Mouse (Mus musculus): ENCODE measurements at regions not wholly inside any gene's neighbourhood (a gene's known extent, or its start where the extent isn't known, plus 50 kb on each side); places are given as distances from the start of the nearest gene placed in this dataset.

GRCm38 (mm10) chr2:45230351-45231209, 113.4 kb upstream of the Zeb2 start:
- H3K4me3 ChIP-seq: no peak overlapping the region
- 0 out of 2 replicates have a peak, but pooled peaks cover 2% of the 10 kb centered on the region for H3K4me1 ChIP-seq
- H3K27ac ChIP-seq: no peak overlapping the region
- 76% methylated on average over 11 of the region's 11 CpGs for WGBS
- no peak overlapping the region for H3K9ac ChIP-seq
- no peak for ATAC-seq (ENCODE audit: borderline replicate concordance, extremely low read depth, low FRiP score, low TSS enrichment)
- H3K4me2 ChIP-seq: no peak overlapping the region
- no peaks in the 10 kb centered on the region for H3K27me3 ChIP-seq
- H3K36me3 ChIP-seq: no peaks in the 10 kb centered on the region
- H3K9me3 ChIP-seq: no peaks in the 10 kb centered on the region

GRCm38 (mm10) chr2:45229501-45229900, 112.3 kb upstream of the Zeb2 start:
- Histone ChIP-seq H3K9me3 (no peaks in the 10 kb centered on the region), H3K4me3 (no peak overlapping the region), H3K27me3 (no peaks in the 10 kb centered on the region), H3K27ac (no peak overlapping the region), H3K4me1 (0 out of 2 replicates have a peak, but pooled peaks cover 2% of the 10 kb centered on the region), H3K9ac (no peak overlapping the region), H3K36me3 (no peaks in the 10 kb centered on the region), H3K4me2 (no peak overlapping the region)
- 67% methylated on average over 6 of the region's 6 CpGs for WGBS
- ATAC-seq (ENCODE audit: borderline replicate concordance, extremely low read depth, low FRiP score, low TSS enrichment): no peak

- ATAC-seq (ENCODE audit: borderline replicate concordance, extremely low read depth, low FRiP score, low TSS enrichment): no peak
- 49% methylated on average over 14 of the region's 14 CpGs for WGBS
- H3K27ac ChIP-seq: no peak overlapping the region
Measured at GRCm38 (mm10) chr2:45227276-45227944, 110.2 kb upstream of the Zeb2 start.

GRCm38 (mm10) chr2:45226045-45226370, 108.8 kb upstream of the Zeb2 start:
- H3K4me2 ChIP-seq: no peak overlapping the region
- H3K27me3 ChIP-seq: no peaks in the 10 kb centered on the region
- H3K27ac ChIP-seq: no peak overlapping the region
- H3K4me3 ChIP-seq: no peak overlapping the region
- WGBS: 65% methylated on average over 4 of the region's 4 CpGs
- H3K9me3 ChIP-seq: no peaks in the 10 kb centered on the region
- 0 out of 2 replicates have a peak, but pooled peaks cover 2% of the 10 kb centered on the region for H3K4me1 ChIP-seq
- H3K36me3 ChIP-seq: no peaks in the 10 kb centered on the region
- H3K9ac ChIP-seq: no peak overlapping the region
- no peak for ATAC-seq (ENCODE audit: borderline replicate concordance, extremely low read depth, low FRiP score, low TSS enrichment)

More at GRCm38 (mm10) chr2:45227276-45227944, 110.2 kb upstream of the Zeb2 start:
- no peak overlapping the region for H3K9ac ChIP-seq
- no peaks in the 10 kb centered on the region for H3K36me3 ChIP-seq
- H3K9me3 ChIP-seq: no peaks in the 10 kb centered on the region
- no peak overlapping the region for H3K4me2 ChIP-seq
- no peak overlapping the region for H3K4me3 ChIP-seq
- H3K27me3 ChIP-seq: no peaks in the 10 kb centered on the region
- 0 out of 2 replicates have a peak, but pooled peaks cover 2% of the 10 kb centered on the region for H3K4me1 ChIP-seq

- WGBS: 61% methylated on average over 9 of the region's 9 CpGs
Measured at GRCm38 (mm10) chr2:45225364-45226044, 108.3 kb upstream of the Zeb2 start.

GRCm38 (mm10) chr2:45222213-45222612, 105.0 kb upstream of the Zeb2 start:
- WGBS: 77% methylated on average over 13 of the region's 13 CpGs
- no peak for ATAC-seq (ENCODE audit: borderline replicate concordance, extremely low read depth, low FRiP score, low TSS enrichment)
- H3K27ac ChIP-seq: no peak overlapping the region
- H3K27me3 ChIP-seq: no peaks in the 10 kb centered on the region
- H3K4me1 ChIP-seq: no peaks in the 10 kb centered on the region
- no peak overlapping the region for H3K9ac ChIP-seq
- H3K4me3 ChIP-seq: no peak overlapping the region
- no peak overlapping the region for H3K4me2 ChIP-seq
- no peaks in the 10 kb centered on the region for H3K9me3 ChIP-seq
- H3K36me3 ChIP-seq: no peaks in the 10 kb centered on the region

More at GRCm38 (mm10) chr2:45225364-45226044, 108.3 kb upstream of the Zeb2 start:
- Histone ChIP-seq H3K36me3 (no peaks in the 10 kb centered on the region), H3K9ac (no peak overlapping the region), H3K4me3 (no peak overlapping the region), H3K9me3 (no peaks in the 10 kb centered on the region), H3K4me2 (no peak overlapping the region), H3K27ac (no peak overlapping the region), H3K4me1 (0 out of 2 replicates have a peak, but pooled peaks cover 2% of the 10 kb centered on the region), H3K27me3 (no peaks in the 10 kb centered on the region)
- ATAC-seq (ENCODE audit: borderline replicate concordance, extremely low read depth, low FRiP score, low TSS enrichment): no peak

- ATAC-seq (ENCODE audit: borderline replicate concordance, extremely low read depth, low FRiP score, low TSS enrichment): no peak
- no peaks in the 10 kb centered on the region for H3K4me1 ChIP-seq
- H3K4me2 ChIP-seq: no peak overlapping the region
- no peak overlapping the region for H3K9ac ChIP-seq
- H3K27me3 ChIP-seq: no peaks in the 10 kb centered on the region
- H3K9me3 ChIP-seq: no peaks in the 10 kb centered on the region
- 53% methylated on average over 5 of the region's 5 CpGs for WGBS
- H3K36me3 ChIP-seq: no peaks in the 10 kb centered on the region
- H3K27ac ChIP-seq: no peak overlapping the region
- H3K4me3 ChIP-seq: no peak overlapping the region
Measured at GRCm38 (mm10) chr2:45219851-45220250, 102.7 kb upstream of the Zeb2 start.

GRCm38 (mm10) chr2:45212833-45213232, 95.6 kb upstream of the Zeb2 start:
- Histone ChIP-seq H3K9ac (no peak overlapping the region), H3K4me2 (no peak overlapping the region), H3K36me3 (no peaks in the 10 kb centered on the region), H3K9me3 (no peaks in the 10 kb centered on the region), H3K4me3 (no peak overlapping the region), H3K27me3 (no peaks in the 10 kb centered on the region), H3K4me1 (no peaks in the 10 kb centered on the region), H3K27ac (no peak overlapping the region)
- no peak for ATAC-seq (ENCODE audit: borderline replicate concordance, extremely low read depth, low FRiP score, low TSS enrichment)
- 68% methylated on average over 2 of the region's 2 CpGs for WGBS

GRCm38 (mm10) chr2:45208526-45208925, 91.3 kb upstream of the Zeb2 start:
- Histone ChIP-seq H3K4me2 (no peak overlapping the region), H3K4me1 (no peaks in the 10 kb centered on the region; the same call in 1 of the 2 replicates), H3K9me3 (no peaks in the 10 kb centered on the region), H3K27ac (no peak overlapping the region), H3K4me3 (no peak overlapping the region), H3K27me3 (no peaks in the 10 kb centered on the region), H3K36me3 (no peaks in the 10 kb centered on the region), H3K9ac (no peak overlapping the region)
- no peak for ATAC-seq (ENCODE audit: borderline replicate concordance, extremely low read depth, low FRiP score, low TSS enrichment)
- 89% methylated on average over 6 of the region's 6 CpGs for WGBS

- Histone ChIP-seq H3K4me1 (no peaks in the 10 kb centered on the region; the same call in 1 of the 2 replicates), H3K27me3 (no peaks in the 10 kb centered on the region), H3K27ac (no peak overlapping the region; the same call in 1 of the 2 replicates), H3K4me3 (no peak overlapping the region), H3K4me2 (peak overlapping the region; percentile 16; the same call in 1 of the 2 replicates), H3K9ac (no peak overlapping the region), H3K36me3 (no peaks in the 10 kb centered on the region), H3K9me3 (no peaks in the 10 kb centered on the region)
- WGBS: 28% methylated on average over 6 of the region's 6 CpGs
- no peak for ATAC-seq (ENCODE audit: borderline replicate concordance, extremely low read depth, low FRiP score, low TSS enrichment)
Measured at GRCm38 (mm10) chr2:45205756-45206155, 88.6 kb upstream of the Zeb2 start.

GRCm38 (mm10) chr2:45205211-45205610, 88.0 kb upstream of the Zeb2 start:
- Histone ChIP-seq H3K9me3 (no peaks in the 10 kb centered on the region), H3K4me1 (no peaks in the 10 kb centered on the region; the same call in 1 of the 2 replicates), H3K27me3 (no peaks in the 10 kb centered on the region), H3K4me2 (no peak overlapping the region), H3K27ac (no peak overlapping the region), H3K9ac (no peak overlapping the region), H3K4me3 (no peak overlapping the region), H3K36me3 (no peaks in the 10 kb centered on the region)
- 87% methylated on average over 3 of the region's 3 CpGs for WGBS
- ATAC-seq (ENCODE audit: borderline replicate concordance, extremely low read depth, low FRiP score, low TSS enrichment): no peak
